Mouse (Mus musculus) neural tube, embryonic 12.5 days (tissue): ENCODE results near the gene Stat5b. TPM values are rescaled to one million over a fixed set of nuclear protein-coding genes. Genes with fewer than 3 reads are reported as not detected.

Experiments used
- ATAC-seq: fragments of 200-750 bp; cut with Nextera tagmentation; 2 replicates; pipeline ENCODE4 v1.8.0; 2017; ENCODE audit warnings: low read depth, mild to moderate bottlenecking, moderate TSS enrichment, moderate library complexity; ENCODE audit not compliant: low FRiP score
- H3K27ac ChIP-seq: fragments of 300-500 bp; sonication (generic); 2 replicates; pipeline ENCODE4 v1.5.1; 2016
- H3K27me3 ChIP-seq: fragments of 300-500 bp; sonication (generic); replicated peaks from 2 replicates; pipeline ENCODE4 v1.6.1; 2016; ENCODE audit warnings: mild to moderate bottlenecking
- H3K36me3 ChIP-seq: fragments of 300-500 bp; sonication (generic); 2 replicates; pipeline ENCODE4 v1.6.1; 2016; ENCODE audit warnings: mild to moderate bottlenecking
- H3K4me1 ChIP-seq: fragments of 300-500 bp; sonication (generic); 2 replicates; pipeline ENCODE4 v1.6.1; 2016
- H3K4me2 ChIP-seq: fragments of 300-500 bp; sonication (generic); replicated peaks from 2 replicates; pipeline ENCODE4 v1.6.1; 2016; ENCODE audit warnings: mild to moderate bottlenecking
- H3K4me3 ChIP-seq: fragments of 300-500 bp; sonication (generic); 2 replicates; pipeline ENCODE4 v1.5.1; 2016
- H3K9ac ChIP-seq: fragments of 300-500 bp; sonication (generic); 2 replicates; pipeline ENCODE4 v1.6.1; 2016; ENCODE audit warnings: mild to moderate bottlenecking
- H3K9me3 ChIP-seq: fragments of 300-500 bp; sonication (generic); 2 replicates; pipeline ENCODE4 v1.6.1; 2016; ENCODE audit warnings: mild to moderate bottlenecking
- WGBS: fragments of 180-500 bp; shearing (Covaris S2); methylation state at CpG from one replicate; pipeline ENCODE4 v1.1.7; 2016; 5-methylcytosine and 5-hydroxymethylcytosine counted together
- polyA plus RNA-seq: library from polyadenylated mRNA; unstranded; fragments of >200 nt; fragmentation: Nextera tagmentation; extraction: Ambion mirVana; gene quantifications from 2 replicates; pipeline ENCODE4 v1.2.1, GENCODE M21; 2016

The Stat5b gene
- polyA plus RNA-seq, 1 experiment from 2014 or later, result 19.6 TPM

GRCm38 (mm10) chr11:100818359-100819012, 32.0 kb downstream of the Stat5b start:
- H3K27me3 ChIP-seq, result no peaks in the 10 kb centered on the region
- no peaks in the 10 kb centered on the region for H3K36me3 ChIP-seq
- peaks cover 3% of the 10 kb centered on the region for H3K4me1 ChIP-seq
- WGBS, result 88% methylated on average over 15 of the region's 15 CpGs
- H3K9ac ChIP-seq, result no peak overlapping the region
- ATAC-seq, result no peak
- H3K4me3 ChIP-seq, result no peak overlapping the region
- no peak overlapping the region for H3K4me2 ChIP-seq
- H3K27ac ChIP-seq, result no peak overlapping the region
- H3K9me3 ChIP-seq, result no peaks in the 10 kb centered on the region

- no peak for ATAC-seq
- no peaks in the 10 kb centered on the region for H3K27me3 ChIP-seq
- 53% methylated on average over 9 of the region's 9 CpGs for WGBS
These were observed 33.2 kb downstream of the Stat5b start for GRCm38 (mm10) chr11:100817311-100817710.

DNA sequence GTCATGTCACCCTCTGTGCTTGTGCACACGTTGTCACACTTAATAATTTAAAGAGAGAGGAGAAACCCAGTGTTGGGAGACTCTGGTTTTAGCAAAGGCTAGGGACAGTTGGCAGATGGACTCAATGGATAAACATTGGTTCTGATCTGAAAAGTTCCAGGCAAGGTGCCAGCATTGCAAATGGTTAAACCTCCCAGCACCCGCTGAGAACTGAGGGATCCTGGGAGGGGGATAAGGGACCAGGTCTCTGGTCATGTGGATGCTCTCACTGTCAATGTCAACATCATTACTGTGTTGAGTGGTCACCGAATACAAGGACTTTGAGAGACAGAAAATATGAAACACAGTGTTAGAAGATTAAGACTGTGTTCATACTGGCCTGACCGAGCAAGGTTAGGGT, 33.7 kb downstream of the Stat5b start:
- no peaks in the 10 kb centered on the region for H3K9me3 ChIP-seq
- H3K27me3 ChIP-seq, result no peaks in the 10 kb centered on the region
- H3K4me2 ChIP-seq, result no peak overlapping the region
- WGBS, result 81% methylated on average over 4 of the region's 4 CpGs
- ATAC-seq, result no peak
- no peaks in the 10 kb centered on the region for H3K36me3 ChIP-seq
- peaks cover 3% of the 10 kb centered on the region for H3K4me1 ChIP-seq
- no peak overlapping the region for H3K27ac ChIP-seq
- no peak overlapping the region for H3K9ac ChIP-seq
- no peak overlapping the region for H3K4me3 ChIP-seq

More at GRCm38 (mm10) chr11:100817311-100817710, 33.2 kb downstream of the Stat5b start:
- Histone ChIP-seq H3K36me3 (no peaks in the 10 kb centered on the region), H3K4me2 (no peak overlapping the region), H3K27ac (no peak overlapping the region), H3K4me1 (peaks cover 3% of the 10 kb centered on the region), H3K4me3 (no peak overlapping the region), H3K9me3 (no peaks in the 10 kb centered on the region), H3K9ac (no peak overlapping the region)

DNA sequence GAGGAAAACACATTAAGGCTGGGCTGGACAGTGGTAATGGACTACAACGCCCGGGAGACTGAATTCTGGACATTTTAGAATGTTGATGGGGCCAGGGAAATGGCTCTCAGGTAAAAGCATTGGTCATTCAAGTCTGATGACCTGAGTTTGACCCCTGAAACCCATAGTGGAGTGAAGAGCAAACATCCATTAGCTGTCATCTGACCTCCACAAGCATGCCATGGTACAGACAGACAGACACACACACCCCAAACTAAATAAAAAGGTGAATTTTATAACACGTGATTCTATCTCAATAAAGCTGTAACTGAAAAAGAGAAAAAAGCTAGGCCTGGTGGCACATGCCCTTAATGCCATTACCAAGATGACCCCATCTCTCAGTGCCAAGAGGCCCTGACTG, 34.2 kb downstream of the Stat5b start:
- 84% methylated on average over 3 of the region's 3 CpGs for WGBS
- Histone ChIP-seq H3K4me1 (peaks cover 3% of the 10 kb centered on the region), H3K27ac (no peak overlapping the region), H3K4me2 (no peak overlapping the region), H3K4me3 (no peak overlapping the region), H3K9me3 (no peaks in the 10 kb centered on the region), H3K9ac (no peak overlapping the region), H3K36me3 (no peaks in the 10 kb centered on the region), H3K27me3 (no peaks in the 10 kb centered on the region)
- no peak for ATAC-seq

- H3K4me3 ChIP-seq, result no peak overlapping the region
- H3K36me3 ChIP-seq, result no peaks in the 10 kb centered on the region
- WGBS, result 75% methylated on average over 13 of the region's 13 CpGs
- no peak overlapping the region for H3K4me2 ChIP-seq
- no peak overlapping the region for H3K9ac ChIP-seq
- H3K27ac ChIP-seq, result no peak overlapping the region
- no peaks in the 10 kb centered on the region for H3K27me3 ChIP-seq
- no peak for ATAC-seq
- H3K9me3 ChIP-seq, result no peaks in the 10 kb centered on the region
- H3K4me1 ChIP-seq, result peaks cover 3% of the 10 kb centered on the region
These were observed 36.0 kb downstream of the Stat5b start for GRCm38 (mm10) chr11:100814498-100814897.

GRCm38 (mm10) chr11:100811132-100811531, 39.4 kb downstream of the Stat5b start:
- no peak overlapping the region for H3K4me2 ChIP-seq
- no peak for ATAC-seq
- WGBS, result 95% methylated on average over 2 of the region's 2 CpGs
- H3K9ac ChIP-seq, result no peak overlapping the region
- no peaks in the 10 kb centered on the region for H3K27me3 ChIP-seq
- no peak overlapping the region for H3K27ac ChIP-seq
- H3K4me3 ChIP-seq, result no peak overlapping the region
- no peaks in the 10 kb centered on the region for H3K9me3 ChIP-seq
- no peaks in the 10 kb centered on the region for H3K36me3 ChIP-seq
- H3K4me1 ChIP-seq, result no peaks in the 10 kb centered on the region

GRCm38 (mm10) chr11:100810516-100810915, 40.0 kb downstream of the Stat5b start:
- Histone ChIP-seq H3K36me3 (no peaks in the 10 kb centered on the region), H3K4me2 (no peak overlapping the region), H3K27me3 (no peaks in the 10 kb centered on the region), H3K27ac (no peak overlapping the region), H3K4me1 (no peaks in the 10 kb centered on the region), H3K9me3 (no peaks in the 10 kb centered on the region), H3K9ac (no peak overlapping the region), H3K4me3 (no peak overlapping the region)
- WGBS, result 79% methylated on average over 9 of the region's 9 CpGs
- no peak for ATAC-seq

DNA sequence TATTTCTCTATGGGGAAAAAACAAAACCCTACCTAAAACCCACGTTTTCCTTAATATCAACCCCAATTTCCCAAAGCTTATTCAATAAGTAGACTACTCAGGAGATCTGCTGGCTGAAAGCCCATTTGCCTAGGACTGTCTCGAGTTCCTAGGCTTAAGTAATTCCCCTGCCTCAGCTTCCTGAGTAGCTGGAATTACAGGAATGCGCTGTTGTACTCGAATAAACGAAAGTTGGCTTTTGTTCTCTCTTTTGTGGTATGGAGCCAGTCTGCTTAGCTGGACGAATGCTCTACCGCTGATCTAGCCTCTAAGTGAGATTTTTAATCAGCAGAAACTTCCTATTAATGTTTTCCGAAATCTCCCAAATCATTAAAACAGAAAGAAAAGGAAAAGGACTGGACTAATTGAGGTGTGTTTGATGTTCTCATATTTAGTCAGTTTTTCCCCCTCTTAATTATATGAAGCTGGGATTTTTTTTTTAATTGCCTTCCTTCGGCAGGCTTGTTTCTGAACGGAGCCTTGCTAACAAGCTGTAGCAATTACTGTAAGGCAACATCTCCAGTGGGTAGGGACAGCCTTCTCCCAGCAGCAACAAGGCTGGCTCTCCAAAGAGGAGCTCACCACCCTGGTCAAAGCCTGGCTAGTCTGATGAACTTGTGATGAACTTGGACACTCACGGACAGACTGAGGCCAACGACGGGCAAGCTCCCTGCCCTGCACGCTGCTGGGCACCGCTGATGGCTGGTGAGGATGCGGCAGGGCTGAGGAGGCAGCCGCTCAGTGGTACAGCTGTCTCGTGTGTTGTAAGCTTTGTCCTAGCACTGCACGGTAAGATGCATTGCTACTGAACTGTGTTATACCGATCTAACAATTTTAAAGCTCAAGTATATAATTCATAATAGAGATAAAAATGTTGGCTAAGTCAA, 43.9 kb downstream of the Stat5b start:
- H3K36me3 ChIP-seq, result peaks cover 28% of the 10 kb centered on the region
- H3K9me3 ChIP-seq, result no peaks in the 10 kb centered on the region
- H3K4me3 ChIP-seq, result no peak overlapping the region
- H3K27me3 ChIP-seq, result no peaks in the 10 kb centered on the region
- 77% methylated on average over 20 of the region's 20 CpGs for WGBS
- H3K27ac ChIP-seq, result no peak overlapping the region
- no peak overlapping the region for H3K4me2 ChIP-seq
- ATAC-seq, result no peak
- H3K9ac ChIP-seq, result no peak overlapping the region
- H3K4me1 ChIP-seq, result no peaks in the 10 kb centered on the region

DNA sequence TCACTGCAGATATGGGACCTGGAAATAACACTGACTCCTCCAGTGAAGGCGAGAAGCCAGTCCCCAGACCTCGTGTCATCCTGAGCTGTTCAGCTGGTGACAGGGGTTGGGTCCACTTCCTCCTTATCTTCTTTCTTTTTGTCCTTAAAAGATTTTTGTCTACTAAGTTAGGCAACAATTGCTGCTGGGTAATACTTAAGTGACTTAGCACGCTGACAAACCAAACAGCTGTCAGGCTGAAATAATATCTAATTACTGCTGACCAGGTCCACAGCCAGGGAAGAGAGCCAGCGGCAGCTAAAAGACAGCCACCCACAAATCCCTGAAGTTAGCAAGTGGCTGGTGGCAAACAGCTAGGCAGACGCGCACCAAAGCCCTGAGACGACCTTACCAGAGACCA, 45.0 kb downstream of the Stat5b start:
- Histone ChIP-seq H3K4me1 (no peaks in the 10 kb centered on the region), H3K9ac (no peak overlapping the region), H3K27ac (no peak overlapping the region), H3K4me2 (no peak overlapping the region), H3K36me3 (peaks cover 35% of the 10 kb centered on the region), H3K9me3 (no peaks in the 10 kb centered on the region), H3K27me3 (no peaks in the 10 kb centered on the region), H3K4me3 (no peak overlapping the region)
- WGBS, result 86% methylated on average over 7 of the region's 7 CpGs
- no peak for ATAC-seq

DNA sequence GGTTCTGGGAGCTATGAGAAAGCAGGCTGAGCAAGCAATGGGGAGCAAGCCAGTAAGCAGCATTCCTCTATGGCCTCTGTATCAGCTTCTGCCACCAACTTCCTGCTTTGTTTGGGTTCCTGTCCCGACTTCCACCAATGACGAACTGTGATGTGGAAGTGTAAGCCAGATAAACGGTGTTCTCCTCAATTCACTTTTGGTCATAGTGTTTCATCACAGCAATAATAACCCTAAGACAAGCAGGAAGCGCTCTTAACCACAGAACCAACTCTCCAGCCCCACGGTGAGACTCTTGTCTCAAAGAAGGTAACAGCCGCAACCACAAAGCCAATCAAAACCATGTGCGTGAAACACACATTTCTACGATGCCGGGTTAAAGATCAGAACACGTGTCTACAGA, 46.1 kb downstream of the Stat5b start:
- peaks cover 9% of the 10 kb centered on the region for H3K4me1 ChIP-seq

DNA sequence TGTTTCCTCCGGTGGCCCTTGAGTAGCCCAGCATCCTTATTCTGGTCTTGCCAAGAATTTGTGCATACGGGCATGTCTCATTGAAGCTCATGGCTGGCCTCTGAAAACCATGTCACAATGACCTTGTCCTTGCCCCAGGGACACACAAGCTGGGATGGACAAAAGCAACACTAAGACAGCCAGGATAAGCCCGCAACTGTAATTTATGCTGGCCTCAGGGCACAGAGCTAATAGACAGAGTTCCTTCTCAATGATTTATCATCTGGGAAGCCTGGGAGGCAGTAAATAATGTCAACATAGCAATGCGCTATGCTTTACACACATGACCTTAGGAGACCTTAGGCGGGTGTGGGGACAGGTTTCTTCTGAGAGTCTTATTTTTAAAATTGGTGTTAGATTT, 51.1 kb downstream of the Stat5b start:
- H3K4me1 ChIP-seq, result peaks cover 12% of the 10 kb centered on the region
- H3K36me3 ChIP-seq, result peaks cover 37% of the 10 kb centered on the region
- ATAC-seq, result no peak
- H3K4me3 ChIP-seq, result no peak overlapping the region
- no peaks in the 10 kb centered on the region for H3K27me3 ChIP-seq
- no peaks in the 10 kb centered on the region for H3K9me3 ChIP-seq
- H3K9ac ChIP-seq, result no peak overlapping the region
- no peak overlapping the region for H3K27ac ChIP-seq
- no peak overlapping the region for H3K4me2 ChIP-seq
- WGBS, result 35% methylated on average over 5 of the region's 5 CpGs

More for the DNA sequence above, 46.1 kb downstream of the Stat5b start:
- H3K9me3 ChIP-seq, result no peaks in the 10 kb centered on the region
- H3K4me3 ChIP-seq, result no peak overlapping the region
- 95% methylated on average over 10 of the region's 10 CpGs for WGBS
- H3K27ac ChIP-seq, result no peak overlapping the region
- no peak overlapping the region for H3K4me2 ChIP-seq
- no peak overlapping the region for H3K9ac ChIP-seq
- H3K36me3 ChIP-seq, result peaks cover 35% of the 10 kb centered on the region
- no peak for ATAC-seq
- H3K27me3 ChIP-seq, result no peaks in the 10 kb centered on the region

- Histone ChIP-seq H3K4me2 (no peak overlapping the region), H3K4me1 (peaks cover 12% of the 10 kb centered on the region), H3K9ac (no peak overlapping the region), H3K27me3 (no peaks in the 10 kb centered on the region), H3K4me3 (no peak overlapping the region), H3K9me3 (no peaks in the 10 kb centered on the region), H3K36me3 (peaks cover 13% of the 10 kb centered on the region; the same call in 1 of the 2 replicates), H3K27ac (no peak overlapping the region)
- no peak for ATAC-seq
- WGBS, result 68% methylated on average over 8 of the region's 8 CpGs
These were observed 53.9 kb downstream of the Stat5b start for GRCm38 (mm10) chr11:100796585-100796984.
